Mouse (Mus musculus) C3H10T1/2 (cell line): Measurements from ENCODE around the gene Wdr11. TPM values are rescaled to one million over a fixed set of nuclear protein-coding genes. Genes with fewer than 3 reads are reported as not detected.

Experiments
- polyA plus RNA-seq, 2 experiments: library from polyadenylated mRNA; unstranded; fragments of >200 nt; fragmentation: generic; extraction: Trizol; gene quantifications; one replicate each; pipeline ENCODE4 v1.2.1; 2012; ENCODE audit warnings: missing spikeins in 2 of 2

Gene Wdr11
- 10 to 100 TPM in 1 of 2 experiments, 1 to 10 TPM in 1; 3.1 to 19.4 TPM for polyA plus RNA-seq

GRCm38 (mm10) chr7:129591371-129592131, at the start of gene Wdr11:
Gene Wdr11, plus strand, starts transcription at chr7:129591863.

